Mouse (Mus musculus): ENCODE measurements around the gene Pigq. TPM values are rescaled to one million over a fixed set of nuclear protein-coding genes. Genes with fewer than 3 reads are reported as not detected.

The Pigq gene
- polyA plus RNA-seq (2011; ENCODE audit: insufficient read depth, insufficient read length, low replicate concordance, missing spikeins): 241 and 296 TPM in 2 replicates

- H3K27ac ChIP-seq (ENCODE audit: control insufficient read depth, insufficient read depth, low read depth, low read length, poor library complexity): peak within 1 kb of the TSS; percentile 87
These were observed at the start of gene Pigq, which contains the start of gene Nhlrc4 for GRCm38 (mm10) chr17:25944366-25945163. Pigq (minus strand) TSS chr17:25944936. Nhlrc4 (minus strand) TSS chr17:25944961.

DNA sequence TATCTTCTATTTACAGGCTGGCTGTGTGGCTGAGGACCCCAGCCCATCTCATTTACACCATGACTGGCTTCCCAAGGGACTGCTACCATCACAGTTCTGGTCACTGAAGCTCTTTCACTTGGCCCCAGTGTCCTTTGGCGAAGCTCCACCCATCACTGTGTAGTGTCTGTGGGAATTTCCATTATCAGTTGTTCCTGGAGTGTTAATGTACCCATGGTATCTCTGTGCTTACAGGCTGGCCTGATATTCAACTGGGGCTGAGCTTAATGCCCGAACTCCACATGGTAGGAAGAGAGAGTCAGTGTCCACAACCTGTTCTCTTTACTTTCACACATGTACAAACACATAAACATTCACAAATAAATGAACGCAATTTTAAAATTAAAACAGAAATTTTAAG is 48.8 kb upstream of the Pigq start:
- TF ChIP-seq POLR2A (IDR thresholded peaks at IDR 0.05; ENCODE audit: borderline replicate concordance, control insufficient read depth, low read depth, low read length): no peak
- no peak for TF ChIP-seq CTCF (IDR thresholded peaks at IDR 0.05; ENCODE audit: control insufficient read depth, insufficient read depth, low read length)
- no peak overlapping the region for H3K4me3 ChIP-seq (replicated peaks; ENCODE audit: control insufficient read depth, low read depth, low read length)
- H3K27ac ChIP-seq (ENCODE audit: control insufficient read depth, insufficient read depth, low read depth, low read length, poor library complexity): no peak overlapping the region
- H3K4me1 ChIP-seq (ENCODE audit: control insufficient read depth, insufficient read depth, low read length): peaks cover 5% of the 10 kb centered on the region
- 76% methylated on average over 3 of the region's 3 CpGs for WGBS

More at GRCm38 (mm10) chr17:25944366-25945163, at the start of gene Pigq, which contains the start of gene Nhlrc4:
- Histone ChIP-seq H3K4me1 (ENCODE audit: control insufficient read depth, insufficient read depth, low read length) (peaks cover 4% of the 10 kb centered on the region; the same call in 1 of the 2 replicates), H3K4me3 (replicated peaks; ENCODE audit: control insufficient read depth, low read depth, low read length) (peak within 1 kb of the TSS; percentile 12)
- TF ChIP-seq POLR2A (IDR thresholded peaks at IDR 0.05; ENCODE audit: borderline replicate concordance, control insufficient read depth, low read depth, low read length): no peak
- WGBS: 74% methylated on average over 6 of the region's 6 CpGs

GRCm38 (mm10) chr17:25992274-25992673 is 47.5 kb upstream of the Pigq start:
- H3K27ac ChIP-seq (ENCODE audit: control insufficient read depth, insufficient read depth, low read depth, low read length, poor library complexity): no peak overlapping the region
- H3K4me3 ChIP-seq (replicated peaks; ENCODE audit: control insufficient read depth, low read depth, low read length): no peak overlapping the region
- WGBS: 93% methylated on average over 4 of the region's 4 CpGs
- H3K4me1 ChIP-seq (ENCODE audit: control insufficient read depth, insufficient read depth, low read length): peaks cover 3% of the 10 kb centered on the region; the same call in 1 of the 2 replicates
- TF ChIP-seq CTCF (IDR thresholded peaks at IDR 0.05; ENCODE audit: control insufficient read depth, insufficient read depth, low read length): no peak
- TF ChIP-seq POLR2A (IDR thresholded peaks at IDR 0.05; ENCODE audit: borderline replicate concordance, control insufficient read depth, low read depth, low read length): no peak

DNA sequence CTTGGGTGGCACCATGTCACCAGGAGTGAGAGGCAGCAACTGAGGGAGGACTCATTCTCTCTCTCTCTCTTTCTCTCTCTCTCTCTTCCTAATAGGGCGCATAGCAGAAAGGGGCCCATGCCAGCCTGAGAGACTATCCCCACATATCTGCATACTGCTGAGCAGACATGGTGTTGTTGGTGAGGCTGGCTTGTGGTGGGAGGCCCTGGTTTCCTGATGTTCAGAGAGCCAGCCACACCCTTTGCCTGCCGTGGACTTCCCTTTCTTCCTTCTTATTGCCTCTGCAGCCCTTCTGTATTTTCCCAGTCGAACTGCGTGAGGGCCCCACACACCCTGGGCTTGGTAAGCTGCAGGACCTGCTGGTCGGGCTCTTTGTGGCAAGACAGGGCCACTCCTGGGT is 45.6 kb upstream of the Pigq start:
- TF ChIP-seq CTCF (IDR thresholded peaks at IDR 0.05; ENCODE audit: control insufficient read depth, insufficient read depth, low read length) (no peak), POLR2A (IDR thresholded peaks at IDR 0.05; ENCODE audit: borderline replicate concordance, control insufficient read depth, low read depth, low read length) (no peak)
- Histone ChIP-seq H3K27ac (ENCODE audit: control insufficient read depth, insufficient read depth, low read depth, low read length, poor library complexity) (no peak overlapping the region), H3K4me3 (replicated peaks; ENCODE audit: control insufficient read depth, low read depth, low read length) (no peak overlapping the region), H3K4me1 (ENCODE audit: control insufficient read depth, insufficient read depth, low read length) (peaks cover 3% of the 10 kb centered on the region; the same call in 1 of the 2 replicates)
- 12% methylated on average over 5 of the region's 5 CpGs for WGBS

- Histone ChIP-seq H3K4me1 (ENCODE audit: control insufficient read depth, insufficient read depth, low read length) (peaks cover 5% of the 10 kb centered on the region; the same call in 1 of the 2 replicates), H3K4me3 (replicated peaks; ENCODE audit: control insufficient read depth, low read depth, low read length) (peak within 1 kb of the TSS; percentile 70), H3K27ac (ENCODE audit: control insufficient read depth, insufficient read depth, low read depth, low read length, poor library complexity) (peak within 1 kb of the TSS; percentile 35)
- TF ChIP-seq POLR2A (IDR thresholded peaks at IDR 0.05; ENCODE audit: borderline replicate concordance, control insufficient read depth, low read depth, low read length) (peak; percentile 76; the same call in 1 of the 2 replicates), CTCF (IDR thresholded peaks at IDR 0.05; ENCODE audit: control insufficient read depth, insufficient read depth, low read length) (no peak)
- under 1% methylated on average over 91 of the region's 91 CpGs for WGBS
These were observed 40.9 kb upstream of the Pigq start, which contains the start of gene Capn15 for GRCm38 (mm10) chr17:25985306-25986294. Capn15 (minus strand) TSS chr17:25985796.

DNA sequence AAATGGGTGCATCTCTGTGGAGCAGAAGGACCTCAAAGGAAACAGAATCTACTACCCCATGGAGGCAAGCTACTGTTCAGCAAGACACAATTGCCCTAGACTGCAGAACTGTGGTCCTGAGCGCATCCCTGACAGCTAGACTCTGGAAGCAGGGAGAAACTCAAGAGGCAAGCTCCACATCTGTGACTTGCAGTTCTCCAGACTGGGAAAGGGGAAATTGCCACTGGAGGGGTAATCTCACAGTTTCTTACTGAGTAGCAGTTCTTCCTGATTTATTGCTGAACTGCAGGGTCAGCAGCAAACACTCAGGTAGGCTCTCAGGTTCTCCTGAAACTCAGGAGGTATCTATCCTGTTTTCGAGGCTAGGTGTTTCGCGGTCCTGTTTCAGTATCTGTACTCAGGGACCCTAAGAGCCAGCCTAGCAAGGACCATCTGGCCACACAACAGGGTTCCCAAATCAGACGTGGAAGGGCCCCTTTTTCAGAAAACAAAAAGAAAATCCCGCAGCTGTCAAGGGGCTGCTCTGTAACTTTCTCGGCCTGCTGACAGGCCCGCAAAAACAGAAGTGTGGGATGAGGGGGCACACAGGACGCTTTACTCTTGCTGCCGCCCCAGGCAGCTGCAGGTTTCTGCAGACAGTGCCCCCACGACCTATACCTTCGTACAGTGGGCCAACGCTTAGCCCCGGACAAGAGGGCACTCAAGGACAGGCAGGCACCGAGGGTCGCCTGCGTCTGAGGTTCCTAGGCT is 40.0 kb upstream of the Pigq start:
- H3K27ac ChIP-seq (ENCODE audit: control insufficient read depth, insufficient read depth, low read depth, low read length, poor library complexity): peak overlapping the region; percentile 35
- 9% methylated on average over 17 of the region's 17 CpGs for WGBS
- peaks cover 2% of the 10 kb centered on the region; the same call in 1 of the 2 replicates for H3K4me1 ChIP-seq (ENCODE audit: control insufficient read depth, insufficient read depth, low read length)
- H3K4me3 ChIP-seq (replicated peaks; ENCODE audit: control insufficient read depth, low read depth, low read length): peak overlapping the region; percentile 70
- TF ChIP-seq CTCF (IDR thresholded peaks at IDR 0.05; ENCODE audit: control insufficient read depth, insufficient read depth, low read length): no peak
- no peak for TF ChIP-seq POLR2A (IDR thresholded peaks at IDR 0.05; ENCODE audit: borderline replicate concordance, control insufficient read depth, low read depth, low read length)

GRCm38 (mm10) chr17:25984066-25984465 is 39.3 kb upstream of the Pigq start:
- 89% methylated on average over 1 of the region's 1 CpGs for WGBS
- no peak overlapping the region for H3K4me3 ChIP-seq (replicated peaks; ENCODE audit: control insufficient read depth, low read depth, low read length)
- TF ChIP-seq CTCF (IDR thresholded peaks at IDR 0.05; ENCODE audit: control insufficient read depth, insufficient read depth, low read length): no peak
- TF ChIP-seq POLR2A (IDR thresholded peaks at IDR 0.05; ENCODE audit: borderline replicate concordance, control insufficient read depth, low read depth, low read length): no peak
- no peak overlapping the region for H3K27ac ChIP-seq (ENCODE audit: control insufficient read depth, insufficient read depth, low read depth, low read length, poor library complexity)
- H3K4me1 ChIP-seq (ENCODE audit: control insufficient read depth, insufficient read depth, low read length): peaks cover 2% of the 10 kb centered on the region; the same call in 1 of the 2 replicates
